In the genomic region with DNA sequence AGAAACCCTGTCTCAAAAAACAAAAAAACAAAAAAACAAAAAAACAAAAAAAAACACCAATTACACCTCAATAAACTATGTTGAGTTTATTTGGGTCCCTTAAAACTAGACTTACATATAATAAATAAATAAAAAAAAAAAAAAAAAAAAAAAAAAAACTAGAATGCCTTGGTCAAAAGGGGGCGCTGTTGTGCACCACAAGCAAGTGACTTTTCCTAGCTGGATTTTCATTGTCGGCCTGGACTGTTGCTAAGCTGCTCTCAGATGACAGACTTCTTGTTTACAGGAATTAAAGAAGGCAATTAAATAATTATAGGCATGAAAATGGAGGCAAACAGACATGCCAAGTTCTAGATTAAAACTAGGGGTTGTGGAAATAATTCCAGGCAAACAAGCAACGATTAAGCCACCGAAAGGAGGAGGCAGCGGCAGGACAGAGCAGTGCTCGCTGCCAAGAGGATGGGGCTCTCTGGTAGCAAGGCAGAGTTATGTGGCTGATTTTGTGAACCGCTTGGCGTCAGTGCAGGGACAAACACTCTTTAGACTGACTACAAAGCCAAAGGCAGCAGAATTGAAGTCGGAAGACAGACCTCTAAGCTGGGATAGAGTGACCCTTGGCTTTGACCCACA, we compare ENCODE assay signal across 8 mouse cellular contexts. TPM values are rescaled to one million over a fixed set of nuclear protein-coding genes. Genes with fewer than 3 reads are reported as not detected.
A peak's percentile ranks its signal among the peaks of the same experiment; 100 is the strongest.
DNase-seq lines count a peak whose midpoint lies in the region; TF ChIP-seq lines count a peak whose summit lies in the region.

No protein-coding gene starts in this region.

- H3K27ac ChIP-seq in kidney, adult 2 months (ENCODE audit: insufficient read depth, low read depth, low read length) = no peak overlapping the region

- H3K36me3 ChIP-seq in kidney, adult 2 months (ENCODE audit: control insufficient read depth, insufficient read depth, low read length) = no peaks in the 10 kb centered on the region
- H3K36me3 ChIP-seq in E14TG2a.4 (ENCODE audit: insufficient read depth, low read length) = no peaks in the 10 kb centered on the region
- no peaks in the 10 kb centered on the region for H3K36me3 ChIP-seq in splenic B cell, adult 2 months (ENCODE audit: control insufficient read depth, insufficient read depth, low read length, poor library complexity, severe bottlenecking)

- H3K27me3 ChIP-seq in kidney, adult 2 months (replicated peaks; ENCODE audit: control insufficient read depth, insufficient read depth, low read length) = no peaks in the 10 kb centered on the region
- peaks cover 6% of the 10 kb centered on the region; the same call in 1 of the 2 replicates for H3K27me3 ChIP-seq in E14TG2a.4 (ENCODE audit: insufficient read depth, low read length)
- no peaks in the 10 kb centered on the region for H3K27me3 ChIP-seq in splenic B cell, adult 2 months (ENCODE audit: control insufficient read depth, insufficient read depth, low read length, poor library complexity, severe bottlenecking)

- TF ChIP-seq CTCF in kidney, adult 2 months (conservative IDR thresholded peaks at IDR 0.05; ENCODE audit: insufficient read depth, insufficient read length, low read depth, low read length) = peak; percentile 49
- peak; percentile 83 for TF ChIP-seq CTCF in E14TG2a.4 (conservative IDR thresholded peaks at IDR 0.05; ENCODE audit: low read length)

- H3K4me3 ChIP-seq in kidney, adult 2 months (ENCODE audit: insufficient read depth, low read depth, low read length) = no peak overlapping the region
- H3K4me3 ChIP-seq in E14TG2a.4 (replicated peaks; ENCODE audit: low read length) = no peak overlapping the region

- no peaks in the 10 kb centered on the region for H3K4me1 ChIP-seq in kidney, adult 2 months (ENCODE audit: control insufficient read depth, insufficient read depth, low read length)
- 0 out of 2 replicates have a peak, but pooled peaks cover 4% of the 10 kb centered on the region for H3K4me1 ChIP-seq in E14TG2a.4 (replicated peaks; ENCODE audit: low read depth, low read length)

- H3K9me3 ChIP-seq in E14TG2a.4 (ENCODE audit: low read length) = no peaks in the 10 kb centered on the region

- WGBS in kidney, adult 2 months = 55% methylated on average over 9 of the region's 9 CpGs

- no peak for TF ChIP-seq POLR2A in kidney, adult 2 months (IDR thresholded peaks at IDR 0.05; ENCODE audit: low read depth, low read length)

- DNase-seq in kidney, adult 2 months = peak; percentile 26
- DNase-seq in kidney, adult 11 months = no peak
- DNase-seq in 416B (ENCODE audit: low read depth) = peak; percentile 79
- peak; percentile 55 to 74 for DNase-seq in cerebellum, postnatal 14 days
- peak; percentile 34 for DNase-seq in kidney, postnatal 14 days
- peak; percentile 76 for DNase-seq in splenic B cell, adult 2 months (ENCODE audit: low read depth, low spot score)
- DNase-seq in layer of hippocampus, adult 8-10 months (ENCODE audit: low spot score in 2 of 2) = no peak

RNA-seq across cellular contexts. Expression of a gene that starts 31.6 kb away (rescaled TPM):
- 124 and 188 TPM in 2 replicates for polyA plus RNA-seq in kidney, adult 2 months (2012; rRNA removed)
- 100 to 1,000 TPM; 232 to 262 (median 241) TPM for total RNA-seq in layer of hippocampus, adult 8-10 months (2022)

RNA-seq across cellular contexts. Expression of a gene that starts 42.0 kb away (rescaled TPM):
- polyA plus RNA-seq in kidney, adult 2 months (2012; rRNA removed) = 4.5 and 5.1 TPM in 2 replicates
- total RNA-seq in layer of hippocampus, adult 8-10 months (2022) = 10 to 100 TPM; 43.4 to 53.1 (median 50.3) TPM

Comparison
In these comparisons a context has a peak if more than half of its experiments do, and no peak if none do; other contexts are left out.
1. DNase-seq: peak in kidney, adult 2 months (single experiment), 416B (single experiment), cerebellum, postnatal 14 days (2 of 2), kidney, postnatal 14 days (single experiment) and splenic B cell, adult 2 months (single experiment); none in kidney, adult 11 months (single experiment) and layer of hippocampus, adult 8-10 months (0 of 2).